Mouse (Mus musculus) c-Kit-positive CD71-negative TER-119-negative erythroid progenitor cells, embryonic 14.5 days (primary cell): ENCODE data around the gene D17H6S53E.
"Not testable (repeated sequence)": the region's sequence is repeated elsewhere in the genome, so short reads cannot be mapped to it uniquely, and the experiment has no call there.

Experiments
- DNase-seq: peaks from one replicate; pipeline ENCODE4 v3.0.0-alpha.2; 2013; ENCODE audit warnings: low read depth

Gene D17H6S53E

GRCm38 (mm10) chr17:35101161-35101560 is 25.0 kb upstream of the D17H6S53E start:
- DNase-seq: no peak

- DNase-seq: no peak
These were observed 23.9 kb upstream of the D17H6S53E start for GRCm38 (mm10) chr17:35102299-35102698.

DNA sequence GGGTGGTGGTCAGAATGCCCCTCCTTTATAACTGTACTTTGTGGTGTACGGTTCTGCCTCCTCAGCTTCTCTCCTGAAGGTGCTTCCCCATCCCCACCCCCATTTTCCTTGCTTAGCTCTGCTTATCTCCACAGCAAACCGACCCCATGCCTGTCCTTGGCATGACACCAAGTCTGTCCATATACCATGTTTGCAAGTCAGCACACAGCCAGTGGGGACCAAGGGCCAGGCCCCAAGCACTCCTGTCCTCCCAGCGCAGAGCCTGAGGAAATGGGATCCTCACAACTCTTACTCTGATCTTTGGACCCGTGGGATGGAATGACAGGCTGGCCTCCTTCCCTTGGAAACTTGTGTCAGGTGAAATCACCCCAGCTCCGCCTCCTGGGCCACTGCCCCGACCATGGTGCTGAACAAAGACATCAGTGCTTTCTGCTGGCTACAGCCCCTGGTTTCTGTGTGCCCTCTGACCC is 22.9 kb upstream of the D17H6S53E start:
- no peak for DNase-seq

DNA sequence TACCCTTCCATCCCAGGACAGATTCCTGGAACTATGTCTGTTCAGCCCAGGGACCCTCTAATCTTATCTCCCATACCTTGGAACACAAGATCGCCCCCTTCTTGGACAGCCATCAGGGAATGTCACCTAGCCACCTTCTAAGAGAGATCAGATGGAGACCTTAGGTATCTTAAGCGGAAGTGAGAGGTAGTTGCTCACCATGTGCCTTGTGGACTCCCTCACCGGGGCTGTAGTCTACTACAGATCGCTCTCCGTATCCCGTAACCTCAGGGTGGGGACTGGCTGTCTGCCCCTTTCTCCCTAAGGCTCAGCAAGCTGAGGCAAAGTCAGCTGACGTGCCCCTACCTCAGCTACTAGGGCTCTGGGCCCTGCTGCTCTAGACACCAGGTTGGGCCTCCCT is 22.1 kb upstream of the D17H6S53E start:
- no peak for DNase-seq

DNA sequence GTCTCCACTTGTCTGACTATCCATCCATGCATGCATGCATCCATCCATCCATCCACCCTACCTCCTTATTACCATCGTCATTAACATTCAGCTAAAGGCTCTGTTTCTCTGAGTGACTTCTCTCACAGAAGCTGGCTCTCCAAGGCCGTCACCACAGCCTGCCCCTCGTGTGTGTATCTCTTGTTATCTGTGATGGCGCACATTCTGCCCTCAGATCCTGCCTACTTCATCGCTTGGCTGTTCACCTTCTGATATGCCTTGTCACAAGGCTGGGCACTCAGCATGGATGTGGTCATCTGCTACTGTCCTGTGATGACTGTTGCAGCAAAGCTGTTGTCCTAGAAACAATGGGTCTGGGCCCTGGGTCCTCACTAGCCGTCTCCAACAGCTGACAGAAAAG is 21.4 kb upstream of the D17H6S53E start:
- DNase-seq: no peak

DNA sequence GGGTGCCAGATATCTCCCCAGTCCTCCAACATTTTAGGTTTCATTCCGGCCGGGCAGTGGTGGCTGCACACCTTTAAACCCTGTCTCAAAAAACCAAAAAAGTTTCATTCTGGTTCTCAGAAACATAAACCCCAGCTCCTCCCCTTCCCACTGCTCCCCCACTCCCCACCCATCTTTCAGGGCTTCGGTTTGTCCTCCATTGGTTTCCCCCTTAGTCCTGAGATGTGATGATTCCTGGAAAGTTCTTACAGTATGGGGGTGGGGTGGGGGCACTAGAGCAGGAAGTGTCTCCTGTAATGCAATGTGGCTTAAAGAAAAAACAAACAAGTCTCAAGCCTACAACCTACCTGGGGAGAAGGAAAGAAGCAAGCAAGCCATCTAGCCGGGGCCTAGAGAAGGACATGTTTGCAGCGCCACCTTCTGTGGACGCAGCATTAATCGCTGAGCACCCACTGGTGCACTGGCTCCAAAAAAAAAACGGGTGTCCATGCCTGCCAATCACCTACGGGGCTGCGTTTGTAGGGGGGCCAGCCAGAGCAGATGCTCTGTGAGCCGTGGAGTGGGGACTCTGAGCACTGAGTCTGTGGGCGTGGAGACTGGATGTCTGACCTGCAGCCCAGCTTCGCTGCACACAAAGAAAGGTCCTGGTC is 20.3 kb upstream of the D17H6S53E start:
- DNase-seq: no peak

DNA sequence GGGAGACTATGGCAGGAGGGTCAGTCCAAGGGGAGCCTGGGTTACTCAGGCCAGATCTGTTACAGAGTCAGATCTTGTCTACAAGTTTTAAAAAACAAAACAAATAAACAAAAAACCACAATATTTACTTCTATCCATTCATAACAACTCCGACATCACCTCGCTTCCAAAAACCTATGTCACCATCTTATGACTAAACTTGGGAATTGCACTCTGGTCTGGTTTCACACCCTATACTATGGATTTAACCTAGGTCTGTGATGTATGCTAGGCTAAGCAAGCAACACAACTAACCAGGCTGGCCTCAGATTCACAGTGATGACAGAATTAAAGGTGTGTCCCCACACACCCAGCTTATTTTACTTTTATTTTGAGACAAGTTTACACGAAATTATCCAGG is 19.7 kb upstream of the D17H6S53E start:
- DNase-seq: no peak

DNA sequence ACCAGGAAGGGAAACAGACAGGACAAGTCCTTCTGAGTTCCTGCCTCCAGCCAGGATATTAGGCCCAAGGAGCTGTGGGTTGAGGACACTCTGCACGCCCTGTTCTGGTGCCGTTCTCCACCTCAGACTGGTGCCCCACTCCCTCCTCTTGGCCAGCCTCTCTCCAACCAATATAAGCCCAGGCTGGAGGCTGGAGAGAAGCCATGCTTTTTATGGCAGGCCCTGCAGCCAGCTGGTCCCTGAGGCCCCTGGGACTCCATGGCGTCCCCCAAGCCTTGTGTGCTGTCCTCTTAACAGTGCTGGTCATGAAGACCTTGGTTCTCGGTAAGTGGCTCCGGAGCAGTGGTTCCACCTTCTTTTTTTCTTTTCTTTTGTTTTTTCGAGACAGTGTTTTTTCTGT is 18.1 kb upstream of the D17H6S53E start, which contains the start of gene Ly6g5c:
Gene Ly6g5c, plus strand, starts transcription at position 183 of the 400 bp plus-strand sequence.
- no peak for DNase-seq

- DNase-seq: no peak
These were observed 14.4 kb upstream of the D17H6S53E start for GRCm38 (mm10) chr17:35111774-35112173.

- no peak for DNase-seq
These were observed 10.8 kb upstream of the D17H6S53E start, which contains the start of gene Ly6g5b for GRCm38 (mm10) chr17:35115046-35116019. Gene Ly6g5b (minus strand): TSS chr17:35115428.

DNA sequence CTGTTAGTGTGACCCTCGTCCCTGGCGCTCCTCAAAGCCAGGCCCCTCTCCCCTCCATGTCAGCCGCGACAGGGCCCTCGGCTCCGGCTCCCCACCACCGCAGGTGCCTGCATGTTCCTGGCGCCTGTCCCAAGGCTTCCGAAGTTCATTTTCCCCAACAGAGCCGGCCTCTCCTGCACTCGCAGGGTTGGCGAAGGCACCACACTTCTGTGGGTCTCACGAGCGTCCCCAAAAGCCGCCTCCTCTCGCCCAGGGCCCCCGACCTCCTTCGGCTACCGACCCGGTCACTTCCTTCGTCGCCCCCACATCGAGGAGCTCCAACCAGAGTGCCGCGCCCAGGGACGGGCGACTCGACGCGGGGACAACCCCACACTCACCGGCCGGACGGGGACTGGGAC is 5.4 kb upstream of the D17H6S53E start:
- no peak for DNase-seq

DNA sequence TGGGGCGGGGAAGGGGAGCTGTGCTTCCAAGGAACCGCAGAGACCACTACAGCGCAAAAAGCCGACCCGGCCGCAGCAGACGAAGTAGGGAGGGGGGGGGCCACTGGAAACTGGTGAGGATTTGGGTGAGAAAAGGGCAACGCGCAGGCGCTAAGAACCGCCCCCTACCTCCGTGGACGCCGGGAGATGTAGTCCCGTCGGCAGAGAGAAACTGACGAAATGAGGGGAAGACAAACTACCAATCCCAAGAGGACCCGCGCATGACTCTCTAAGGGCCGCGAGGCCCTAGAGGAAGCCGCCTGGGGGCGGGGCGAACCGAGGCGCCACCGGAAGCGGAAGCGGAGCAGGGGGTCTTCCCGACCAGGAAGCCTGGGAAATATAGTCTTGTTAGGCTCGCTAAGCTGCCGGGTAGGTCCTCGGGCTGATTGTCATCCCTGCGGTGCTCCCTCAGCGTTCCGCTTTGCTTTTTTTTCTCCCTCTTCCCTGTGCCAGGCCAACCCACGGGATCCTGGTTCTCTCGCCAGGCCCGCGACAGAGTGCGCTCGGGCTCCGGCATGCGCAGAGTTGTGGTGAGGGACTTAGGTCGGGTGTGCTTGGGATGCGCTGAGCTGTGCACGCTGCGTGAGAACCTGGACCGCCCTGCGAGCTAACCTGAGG is 4.9 kb upstream of the D17H6S53E start, which contains the start of gene Gpank1:
Gene Gpank1, plus strand, starts transcription at position 313 of the 657 bp plus-strand sequence.
- peak; percentile 98 for DNase-seq

DNA sequence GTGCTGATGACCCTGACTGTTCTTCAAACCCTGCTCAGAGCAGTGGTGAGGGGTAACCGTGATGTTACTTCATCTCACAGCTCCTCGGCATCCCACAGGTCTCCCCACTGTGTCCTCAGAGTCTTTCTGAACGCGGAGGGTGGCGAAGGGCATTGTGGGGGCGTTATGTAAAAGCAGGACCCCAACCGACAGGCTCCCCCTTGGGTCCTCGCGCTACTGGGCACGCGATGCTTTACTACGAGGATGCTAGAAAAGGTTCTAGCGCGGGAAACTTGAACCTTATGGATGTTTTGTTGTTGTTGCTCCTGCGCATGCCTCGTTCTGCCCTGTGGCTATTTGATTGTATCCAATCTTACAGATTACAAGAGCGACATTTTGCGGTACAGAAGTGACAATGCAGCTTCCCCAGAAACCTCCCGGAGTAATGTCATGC is 4.3 kb upstream of the D17H6S53E start, which contains the start of gene Csnk2b:
Gene Csnk2b, minus strand, starts transcription at position 183 of the 433 bp plus-strand sequence.
- peak; percentile 55 for DNase-seq

- DNase-seq: not testable (repeated sequence)
These were observed 2.9 kb upstream of the D17H6S53E start for GRCm38 (mm10) chr17:35123287-35123686.

GRCm38 (mm10) chr17:35124261-35124896 is 1.8 kb upstream of the D17H6S53E start:
- DNase-seq: not testable (repeated sequence)

DNA sequence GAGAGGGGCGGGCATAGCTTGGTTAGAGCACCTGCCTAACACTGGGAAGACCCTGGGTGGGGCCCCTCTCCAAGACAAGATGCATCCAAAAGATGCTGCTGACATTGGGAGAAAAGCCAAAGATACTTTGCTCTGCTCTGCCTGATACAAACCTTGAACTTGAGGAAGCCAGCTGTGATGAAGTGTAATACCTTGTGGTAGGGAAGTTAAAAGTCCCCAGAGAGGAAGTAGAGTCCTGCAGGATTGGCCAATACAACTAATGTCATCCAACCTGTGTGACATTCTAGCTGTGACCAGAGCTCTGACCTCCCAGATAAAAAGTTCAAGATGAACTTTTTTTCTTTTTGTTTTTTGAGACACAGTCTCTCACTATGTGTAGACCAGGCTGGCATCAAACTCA is 1.1 kb upstream of the D17H6S53E start:
- DNase-seq: no peak

GRCm38 (mm10) chr17:35125578-35125977 is 595 bp upstream of the D17H6S53E start:
- no peak for DNase-seq

GRCm38 (mm10) chr17:35127017-35127416 is 844 bp downstream of the D17H6S53E start:
- DNase-seq: no peak

DNA sequence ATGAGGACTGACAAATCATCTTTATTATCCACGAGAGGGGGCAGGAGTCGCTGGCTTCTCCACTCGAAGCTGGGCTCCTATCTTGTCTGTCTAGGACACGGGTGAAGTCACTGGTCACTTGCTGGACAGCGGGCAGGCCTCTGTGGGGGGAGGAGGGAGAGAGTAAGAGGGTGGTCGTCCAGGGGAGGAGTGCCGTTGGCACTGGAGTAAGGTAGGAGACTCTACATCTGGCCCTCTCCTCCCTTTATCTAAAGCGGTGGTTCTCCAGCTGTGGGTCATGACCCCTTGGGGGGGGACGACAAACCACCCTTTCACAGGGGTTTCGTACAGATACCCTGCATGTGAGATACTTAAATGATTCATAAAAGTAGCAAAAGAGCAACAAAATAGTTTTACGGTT is 2.8 kb downstream of the D17H6S53E start:
- no peak for DNase-seq

DNA sequence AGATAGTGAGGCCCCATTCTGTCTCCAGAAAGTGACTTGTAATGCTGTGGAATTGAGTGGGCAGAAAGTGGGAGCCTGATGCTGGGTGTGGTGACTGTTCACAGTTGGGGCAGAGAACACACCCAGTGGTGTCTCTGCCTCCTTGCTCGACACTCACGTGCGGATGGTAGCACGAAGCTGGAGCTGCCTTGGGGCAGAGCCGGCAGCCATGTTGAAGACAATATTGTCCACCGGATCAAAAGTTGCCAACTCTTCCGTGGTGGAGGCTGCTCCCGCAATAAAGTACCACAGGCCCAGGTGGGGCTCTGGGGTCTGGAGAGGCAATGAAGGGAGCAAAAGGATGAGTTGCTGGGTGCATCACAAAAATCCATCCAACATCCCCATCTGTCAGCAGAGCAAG is 4.9 kb downstream of the D17H6S53E start:
- no peak for DNase-seq

DNA sequence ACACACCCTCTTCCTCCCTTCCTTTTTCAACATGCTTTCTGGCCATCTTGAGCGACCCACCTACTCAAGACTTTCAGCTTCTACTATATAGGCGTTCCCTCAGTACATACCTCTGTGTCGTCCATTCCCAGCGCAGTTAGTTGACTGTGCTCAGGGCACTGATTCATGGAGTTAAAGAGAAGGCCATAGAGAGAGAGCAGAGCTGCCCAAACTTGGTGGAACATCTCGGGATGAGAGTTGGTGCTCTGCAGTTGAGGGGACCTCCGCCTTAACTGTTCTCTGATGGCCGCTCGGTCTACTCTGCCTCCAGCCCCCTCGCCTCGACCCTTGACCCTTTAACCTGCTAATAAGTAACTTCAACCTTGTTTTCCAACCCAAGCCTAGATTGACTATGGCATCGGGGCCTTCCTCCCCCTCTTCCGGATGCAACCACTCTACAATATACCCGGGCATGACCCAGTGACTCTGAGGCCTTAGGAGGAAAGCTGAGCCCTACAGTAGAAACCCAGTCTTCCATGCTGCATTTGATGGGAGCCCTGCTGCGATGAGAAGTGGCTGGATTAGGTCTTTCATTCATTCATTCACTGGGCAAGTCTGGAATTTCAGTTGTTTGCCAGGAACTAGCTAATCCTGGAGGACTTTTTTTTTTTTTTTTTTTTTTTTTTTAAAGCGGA is 5.5 kb downstream of the D17H6S53E start, which contains the start of gene Apom:
Gene Apom, minus strand, starts transcription at position 551 of the 674 bp plus-strand sequence.
- no peak for DNase-seq
